ENCODE assay signal across 9 mouse cellular contexts in the genomic region with DNA sequence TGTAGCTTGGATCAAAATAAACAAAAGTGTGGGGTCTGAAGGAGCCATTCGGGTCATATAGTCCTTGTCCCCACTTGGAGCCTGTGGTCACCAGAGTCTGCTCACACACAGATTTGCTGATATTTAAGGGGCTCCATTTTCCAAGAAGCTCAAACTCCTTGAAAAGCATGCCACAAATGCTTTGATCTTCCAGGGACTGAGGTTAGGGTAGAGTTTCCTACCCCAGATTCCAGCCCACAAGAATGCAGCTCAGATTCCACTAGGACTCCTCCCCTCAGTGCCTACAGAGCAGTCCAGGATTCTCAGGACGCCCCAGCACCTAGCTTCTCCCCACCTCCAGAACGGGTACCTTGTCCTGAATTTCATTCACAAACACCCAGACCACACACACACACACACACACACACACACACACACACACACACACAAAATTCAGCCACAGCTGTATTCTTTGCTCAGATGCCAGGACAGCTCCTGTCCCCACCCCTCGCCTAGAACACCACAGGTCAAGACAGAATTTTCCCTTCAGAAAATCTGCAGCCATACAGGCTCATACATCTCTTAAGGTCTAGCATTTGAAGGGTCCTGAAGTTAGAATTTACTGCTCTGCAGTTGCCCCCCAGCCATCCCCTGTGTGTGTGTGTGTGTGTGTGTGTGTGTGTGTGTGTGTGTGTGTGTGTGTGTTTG.
DNase-seq lines count a peak whose midpoint lies in the region; ATAC-seq and TF ChIP-seq lines count a peak whose summit lies in the region.
"Had no signal": no experiment of that assay in that cellular context is flagged by ENCODE, and none has a peak within 500 bp of the region (broad histone marks: within the 10 kb centered on the region; RNA-seq: fewer than 3 reads in every experiment).

No protein-coding gene starts in this region.

- H3K9me3 ChIP-seq in kidney, embryonic 16.5 days (ENCODE audit: low read length): no peaks in the 10 kb centered on the region
- H3K9me3 ChIP-seq in embryonic facial prominence, embryonic 13.5 days: no peaks in the 10 kb centered on the region
- H3K9me3 ChIP-seq: midbrain, embryonic 15.5 days had no signal

- H3K9ac ChIP-seq in kidney, embryonic 16.5 days (replicated peaks; ENCODE audit: low read length): no peak overlapping the region
- no peak overlapping the region for H3K9ac ChIP-seq in embryonic facial prominence, embryonic 13.5 days
- H3K9ac ChIP-seq: midbrain, embryonic 15.5 days had no signal

- H3K4me3 ChIP-seq in gastrocnemius, adult 2 months: no peak overlapping the region
- H3K4me3 ChIP-seq in kidney, embryonic 16.5 days (ENCODE audit: low read length): no peak overlapping the region
- H3K4me3 ChIP-seq in embryonic facial prominence, embryonic 13.5 days: no peak overlapping the region
- H3K4me3 ChIP-seq: midbrain, embryonic 15.5 days had no signal

- DNase-seq in gastrocnemius, adult 2 months: no peak
- no peak for DNase-seq in gastrocnemius, postnatal 14 days
- no peak for DNase-seq in kidney, postnatal 36 days
- peak; percentile 90 for DNase-seq in 3T3-L1 (ENCODE audit: low read depth, low spot score)
- DNase-seq in cerebellum, postnatal 25 days: no peak
- no peak for DNase-seq in thymus, postnatal 25 days

- H3K27ac ChIP-seq in gastrocnemius, adult 2 months: peak overlapping the region; percentile 63
- peak overlapping the region; percentile 68 for H3K27ac ChIP-seq in kidney, embryonic 16.5 days (ENCODE audit: low read length)
- H3K27ac ChIP-seq in embryonic facial prominence, embryonic 13.5 days: peak overlapping the region; percentile 71
- H3K27ac ChIP-seq: midbrain, embryonic 15.5 days had no signal

- intact Hi-C loops in gastrocnemius, adult 2 months (cut with DNase I): no loop called here
- intact Hi-C loops in gastrocnemius, postnatal 14 days (cut with DNase I; ENCODE audit: low total_unique reads): no loop called here

- H3K27me3 ChIP-seq in kidney, embryonic 16.5 days (ENCODE audit: insufficient read depth, low read length): no peaks in the 10 kb centered on the region
- H3K27me3 ChIP-seq in embryonic facial prominence, embryonic 13.5 days: no peaks in the 10 kb centered on the region
- H3K27me3 ChIP-seq: midbrain, embryonic 15.5 days had no signal

- no peak for TF ChIP-seq CTCF in gastrocnemius, adult 2 months (IDR thresholded peaks at IDR 0.05)

- H3K36me3 ChIP-seq in kidney, embryonic 16.5 days (ENCODE audit: insufficient read depth, low read length): no peaks in the 10 kb centered on the region; the same call in 1 of the 2 replicates
- 0 out of 2 replicates have a peak, but pooled peaks cover under 1% of the 10 kb centered on the region for H3K36me3 ChIP-seq in embryonic facial prominence, embryonic 13.5 days
- H3K36me3 ChIP-seq: midbrain, embryonic 15.5 days had no signal

- no peak overlapping the region for H3K4me2 ChIP-seq in kidney, embryonic 16.5 days (replicated peaks; ENCODE audit: low read depth, low read length)
- no peak overlapping the region for H3K4me2 ChIP-seq in embryonic facial prominence, embryonic 13.5 days
- H3K4me2 ChIP-seq: midbrain, embryonic 15.5 days had no signal

- H3K4me1 ChIP-seq in kidney, embryonic 16.5 days (ENCODE audit: insufficient read depth, low read length): peaks cover 32% of the 10 kb centered on the region
- peaks cover 56% of the 10 kb centered on the region for H3K4me1 ChIP-seq in embryonic facial prominence, embryonic 13.5 days

- 20% methylated on average over 4 of the region's 4 CpGs for WGBS in kidney, embryonic 16.5 days
- 12% methylated on average over 4 of the region's 4 CpGs for WGBS in embryonic facial prominence, embryonic 13.5 days

- peak; percentile 88 for ATAC-seq in kidney, embryonic 16.5 days (ENCODE audit: low FRiP score, low TSS enrichment)
- peak; percentile 86 for ATAC-seq in embryonic facial prominence, embryonic 13.5 days (ENCODE audit: insufficient number of reproducible peaks, insufficient read depth, low FRiP score, low TSS enrichment, low read depth)
- ATAC-seq: midbrain, embryonic 15.5 days had no signal
